Mouse (Mus musculus) hindbrain, embryonic 13.5 days (tissue): Measurements from ENCODE around the gene Rpl37. TPM values are rescaled to one million over a fixed set of nuclear protein-coding genes. Genes with fewer than 3 reads are reported as not detected.

Experiments used
- ATAC-seq: fragments of 200-750 bp; cut with Nextera tagmentation; 2 replicates; pipeline ENCODE4 v1.8.0; 2017; ENCODE audit warnings: moderate TSS enrichment; ENCODE audit not compliant: low FRiP score
- H3K27ac ChIP-seq: fragments of 300-500 bp; sonication (generic); 2 replicates; pipeline ENCODE4 v1.5.1; 2015; ENCODE audit warnings: inconsistent platforms, mild to moderate bottlenecking, moderate library complexity
- H3K27me3 ChIP-seq: fragments of 300-500 bp; sonication (generic); 2 replicates; pipeline ENCODE4 v1.6.1; 2015; ENCODE audit warnings: mild to moderate bottlenecking, inconsistent platforms
- H3K36me3 ChIP-seq: fragments of 300-500 bp; sonication (generic); 2 replicates; pipeline ENCODE4 v1.6.1; 2015; ENCODE audit warnings: mild to moderate bottlenecking, inconsistent platforms
- H3K4me1 ChIP-seq: fragments of 300-500 bp; sonication (generic); replicated peaks from 2 replicates; pipeline ENCODE4 v1.6.1; 2015; ENCODE audit warnings: inconsistent platforms
- H3K4me2 ChIP-seq: fragments of 300-500 bp; sonication (generic); 2 replicates; pipeline ENCODE4 v1.6.1; 2015; ENCODE audit warnings: inconsistent platforms, mild to moderate bottlenecking, moderate library complexity
- H3K4me3 ChIP-seq: fragments of 300-500 bp; sonication (generic); 2 replicates; pipeline ENCODE4 v1.5.1; 2015; ENCODE audit warnings: mild to moderate bottlenecking, inconsistent platforms
- H3K9ac ChIP-seq: fragments of 300-500 bp; sonication (generic); 2 replicates; pipeline ENCODE4 v1.6.1; 2015; ENCODE audit warnings: mild to moderate bottlenecking, inconsistent platforms
- H3K9me3 ChIP-seq: fragments of 300-500 bp; sonication (generic); 2 replicates; pipeline ENCODE4 v1.6.1; 2016; ENCODE audit warnings: inconsistent platforms
- WGBS: fragments of 180-500 bp; shearing (Covaris S2); methylation state at CpG from one replicate; pipeline ENCODE4 v1.1.7; 2015; 5-methylcytosine and 5-hydroxymethylcytosine counted together
- polyA plus RNA-seq: library from polyadenylated mRNA; unstranded; fragments of >200 nt; fragmentation: Nextera tagmentation; extraction: Ambion mirVana; gene quantifications from 2 replicates; pipeline ENCODE4 v1.2.1, GENCODE M21; 2015

Gene Rpl37
- polyA plus RNA-seq, 1 experiment from 2014 or later = 444 TPM

GRCm38 (mm10) chr15:5142714-5143113, 26.3 kb downstream of the Rpl37 start:
- no peaks in the 10 kb centered on the region for H3K9me3 ChIP-seq
- no peak overlapping the region for H3K9ac ChIP-seq
- no peak for ATAC-seq
- peak overlapping the region; percentile 67; the same call in 1 of the 2 replicates for H3K4me2 ChIP-seq
- no peaks in the 10 kb centered on the region for H3K27me3 ChIP-seq
- no peaks in the 10 kb centered on the region for H3K36me3 ChIP-seq
- H3K4me3 ChIP-seq = no peak overlapping the region
- H3K4me1 ChIP-seq = peaks cover 14% of the 10 kb centered on the region
- no peak overlapping the region for H3K27ac ChIP-seq
- 74% methylated on average over 5 of the region's 5 CpGs for WGBS

- Histone ChIP-seq H3K36me3 (no peaks in the 10 kb centered on the region), H3K9ac (peak within 1 kb of the TSS; percentile 89), H3K4me3 (peak within 1 kb of the TSS; percentile 82), H3K4me1 (peaks cover 14% of the 10 kb centered on the region), H3K9me3 (no peaks in the 10 kb centered on the region), H3K27ac (peak within 1 kb of the TSS; percentile 94), H3K4me2 (peak within 1 kb of the TSS; percentile 67), H3K27me3 (no peaks in the 10 kb centered on the region)
- WGBS = 2% methylated on average over 58 of the region's 80 CpGs
- ATAC-seq = peak; percentile 95
Observed at GRCm38 (mm10) chr15:5143361-5144020, 27.0 kb downstream of the Rpl37 start, which contains the start of gene Prkaa1. Gene Prkaa1, plus strand, starts transcription at chr15:5143861.

- peaks cover 16% of the 10 kb centered on the region for H3K4me1 ChIP-seq
- 3% methylated on average over 46 of the region's 61 CpGs for WGBS
- H3K27me3 ChIP-seq = no peaks in the 10 kb centered on the region
- H3K36me3 ChIP-seq = no peaks in the 10 kb centered on the region
- no peaks in the 10 kb centered on the region for H3K9me3 ChIP-seq
- ATAC-seq = peak; percentile 94
- peak overlapping the region; percentile 67 for H3K4me2 ChIP-seq
- peak overlapping the region; percentile 82 for H3K4me3 ChIP-seq
- H3K9ac ChIP-seq = peak overlapping the region; percentile 89
- peak overlapping the region; percentile 94 for H3K27ac ChIP-seq
Observed at GRCm38 (mm10) chr15:5144021-5144778, 27.8 kb downstream of the Rpl37 start.

DNA sequence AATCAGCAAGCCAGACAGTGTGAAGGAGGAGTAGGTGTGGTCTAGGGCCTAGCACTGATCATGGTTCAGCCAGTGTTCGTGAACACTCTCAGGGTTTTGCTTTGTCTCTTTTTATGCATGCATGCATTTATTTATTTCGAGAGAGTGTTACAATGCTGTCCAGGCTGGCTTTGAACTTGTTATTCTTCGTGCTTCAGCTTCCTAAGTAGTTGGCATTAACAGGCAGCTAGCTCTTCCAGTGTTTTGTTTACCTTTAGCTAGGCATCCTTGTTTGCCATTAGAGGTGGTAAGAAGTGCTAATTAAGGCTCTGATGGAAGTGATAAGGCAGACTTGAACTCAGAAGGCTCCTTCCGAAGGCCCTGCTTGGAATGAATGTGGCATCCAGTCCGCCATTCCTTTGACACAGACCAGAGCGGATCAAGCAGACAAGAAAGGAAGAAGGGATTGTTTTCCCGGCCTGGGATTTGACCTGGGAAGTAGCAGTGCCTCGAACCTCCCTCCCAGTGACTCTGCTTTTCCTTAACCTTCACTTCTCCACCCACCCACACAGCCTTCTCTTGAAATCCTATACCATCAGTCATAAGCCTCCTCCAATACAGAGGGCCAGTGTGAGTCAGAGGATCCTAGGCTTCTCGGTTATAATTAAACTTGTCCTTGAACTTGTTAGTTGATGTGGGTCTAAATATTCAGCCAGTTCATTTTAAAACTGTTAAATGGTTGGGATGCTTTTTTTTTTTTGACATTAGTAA, 28.9 kb downstream of the Rpl37 start:
- H3K36me3 ChIP-seq = no peaks in the 10 kb centered on the region
- H3K4me2 ChIP-seq = peak overlapping the region; percentile 67
- 50% methylated on average over 9 of the region's 9 CpGs for WGBS
- H3K4me3 ChIP-seq = peak overlapping the region; percentile 82
- no peak overlapping the region for H3K27ac ChIP-seq
- H3K4me1 ChIP-seq = peaks cover 19% of the 10 kb centered on the region
- H3K9ac ChIP-seq = peak overlapping the region; percentile 36
- no peak for ATAC-seq
- H3K27me3 ChIP-seq = no peaks in the 10 kb centered on the region
- H3K9me3 ChIP-seq = no peaks in the 10 kb centered on the region

GRCm38 (mm10) chr15:5149187-5149586, 32.7 kb downstream of the Rpl37 start:
- Histone ChIP-seq H3K9me3 (no peaks in the 10 kb centered on the region), H3K9ac (no peak overlapping the region), H3K4me3 (no peak overlapping the region), H3K27ac (no peak overlapping the region), H3K36me3 (no peaks in the 10 kb centered on the region), H3K4me1 (peaks cover 19% of the 10 kb centered on the region), H3K27me3 (no peaks in the 10 kb centered on the region), H3K4me2 (no peak overlapping the region)
- 80% methylated on average over 4 of the region's 4 CpGs for WGBS
- ATAC-seq = no peak

- no peak for ATAC-seq
- no peak overlapping the region for H3K27ac ChIP-seq
- WGBS = 97% methylated on average over 6 of the region's 6 CpGs
- H3K4me1 ChIP-seq = peaks cover 17% of the 10 kb centered on the region
- no peaks in the 10 kb centered on the region for H3K36me3 ChIP-seq
- H3K4me3 ChIP-seq = no peak overlapping the region
- H3K4me2 ChIP-seq = no peak overlapping the region
- H3K27me3 ChIP-seq = no peaks in the 10 kb centered on the region
- H3K9ac ChIP-seq = no peak overlapping the region
- H3K9me3 ChIP-seq = no peaks in the 10 kb centered on the region
Observed at GRCm38 (mm10) chr15:5152171-5152570, 35.7 kb downstream of the Rpl37 start.

DNA sequence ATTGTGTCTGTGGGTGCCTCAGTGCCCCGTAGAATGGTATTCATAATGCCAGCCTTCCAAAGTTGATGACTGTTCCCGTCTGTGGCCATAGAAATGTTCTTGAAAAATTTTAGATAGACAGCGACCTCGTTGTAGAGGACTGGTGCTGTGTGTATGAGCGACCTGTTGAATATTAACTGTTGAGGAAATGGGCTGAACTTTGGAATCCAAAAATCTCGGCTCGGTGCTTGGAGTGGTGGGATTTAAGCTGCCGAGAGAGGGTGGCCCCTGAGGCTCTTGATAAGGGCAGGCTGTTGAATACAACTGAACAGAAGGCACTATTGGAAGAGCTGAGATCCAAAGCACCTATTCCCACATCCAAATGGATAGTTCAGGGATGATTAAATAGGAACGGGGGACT, 38.2 kb downstream of the Rpl37 start:
- Histone ChIP-seq H3K4me3 (no peak overlapping the region), H3K27ac (no peak overlapping the region), H3K36me3 (no peaks in the 10 kb centered on the region), H3K9me3 (no peaks in the 10 kb centered on the region), H3K27me3 (no peaks in the 10 kb centered on the region), H3K9ac (no peak overlapping the region), H3K4me2 (no peak overlapping the region), H3K4me1 (peaks cover 11% of the 10 kb centered on the region)
- no peak for ATAC-seq
- 86% methylated on average over 9 of the region's 9 CpGs for WGBS

- ATAC-seq = no peak
- 69% methylated on average over 5 of the region's 5 CpGs for WGBS
- Histone ChIP-seq H3K27ac (no peak overlapping the region), H3K27me3 (no peaks in the 10 kb centered on the region), H3K9ac (no peak overlapping the region), H3K9me3 (no peaks in the 10 kb centered on the region), H3K4me2 (no peak overlapping the region), H3K36me3 (no peaks in the 10 kb centered on the region), H3K4me1 (peaks cover 11% of the 10 kb centered on the region), H3K4me3 (no peak overlapping the region)
Observed at GRCm38 (mm10) chr15:5155093-5155492, 38.6 kb downstream of the Rpl37 start.

- WGBS = 87% methylated on average over 4 of the region's 4 CpGs
- peaks cover 11% of the 10 kb centered on the region for H3K4me1 ChIP-seq
- ATAC-seq = no peak
Observed at GRCm38 (mm10) chr15:5156355-5156754, 39.9 kb downstream of the Rpl37 start.

GRCm38 (mm10) chr15:5157386-5157785, 40.9 kb downstream of the Rpl37 start:
- WGBS = 80% methylated on average over 1 of the region's 1 CpGs
- Histone ChIP-seq H3K4me3 (no peak overlapping the region), H3K27ac (no peak overlapping the region), H3K9me3 (no peaks in the 10 kb centered on the region), H3K9ac (no peak overlapping the region), H3K27me3 (no peaks in the 10 kb centered on the region), H3K4me1 (peaks cover 11% of the 10 kb centered on the region), H3K4me2 (no peak overlapping the region), H3K36me3 (peaks cover 13% of the 10 kb centered on the region)
- ATAC-seq = no peak

More at GRCm38 (mm10) chr15:5156355-5156754, 39.9 kb downstream of the Rpl37 start:
- Histone ChIP-seq H3K36me3 (peaks cover 6% of the 10 kb centered on the region), H3K27ac (no peak overlapping the region), H3K4me3 (no peak overlapping the region), H3K4me2 (no peak overlapping the region), H3K27me3 (no peaks in the 10 kb centered on the region), H3K9me3 (no peaks in the 10 kb centered on the region), H3K9ac (no peak overlapping the region)

DNA sequence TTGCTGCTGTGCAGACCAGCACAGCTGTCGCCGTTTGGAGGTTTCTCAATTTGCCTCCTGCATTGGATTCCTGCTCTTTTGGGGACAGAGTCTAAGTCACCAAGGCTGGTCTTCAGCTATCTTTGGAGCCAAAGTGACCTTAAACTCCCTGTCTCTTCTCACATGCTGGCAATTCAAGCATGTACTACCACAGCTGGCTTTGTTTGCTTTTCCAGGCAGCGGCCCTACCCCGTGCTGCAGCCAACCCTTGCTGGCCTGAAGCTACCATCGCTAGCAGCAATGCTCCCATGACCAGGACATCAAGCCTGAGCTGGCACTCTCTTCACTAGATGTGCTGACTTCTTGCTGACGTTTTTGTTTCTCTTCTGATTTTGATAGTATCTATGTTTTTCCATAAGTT, 42.4 kb downstream of the Rpl37 start:
- 79% methylated on average over 6 of the region's 6 CpGs for WGBS
- Histone ChIP-seq H3K36me3 (peaks cover 25% of the 10 kb centered on the region), H3K4me3 (no peak overlapping the region), H3K4me1 (peaks cover 11% of the 10 kb centered on the region), H3K9me3 (no peaks in the 10 kb centered on the region), H3K4me2 (no peak overlapping the region), H3K27me3 (no peaks in the 10 kb centered on the region), H3K9ac (no peak overlapping the region), H3K27ac (no peak overlapping the region)
- no peak for ATAC-seq

DNA sequence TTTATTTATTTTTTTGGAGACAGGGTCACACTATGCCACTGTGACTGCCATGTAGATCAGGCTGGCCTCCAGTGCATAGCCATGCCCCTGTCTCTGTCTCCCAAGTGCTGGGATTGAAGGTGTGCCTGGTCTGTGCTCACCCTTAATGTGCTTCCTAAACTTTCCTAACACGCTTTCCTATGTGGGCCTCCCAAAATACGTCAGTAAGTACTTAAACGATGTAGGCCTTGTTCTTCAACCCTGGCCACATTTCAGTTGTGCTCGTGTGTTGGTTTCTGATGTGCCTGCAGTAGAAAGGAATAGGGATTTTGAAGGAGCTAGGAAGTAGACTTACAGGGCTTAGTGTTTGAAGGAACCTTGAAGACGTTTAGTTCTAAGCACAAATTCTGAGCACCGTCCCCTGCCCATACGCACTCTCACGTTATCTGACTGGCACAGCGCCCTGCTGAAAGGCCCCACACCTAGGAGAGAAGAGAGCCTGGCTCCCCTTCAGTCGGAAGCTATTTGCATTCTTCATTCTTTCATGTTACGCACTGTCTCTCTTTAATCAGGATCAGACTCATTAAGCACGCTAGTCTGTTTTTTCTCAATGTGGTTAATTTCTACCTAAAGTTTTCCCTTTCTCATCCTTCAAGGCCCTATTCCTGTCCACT, 48.8 kb downstream of the Rpl37 start:
- Histone ChIP-seq H3K36me3 (peaks cover 70% of the 10 kb centered on the region), H3K27ac (no peak overlapping the region), H3K4me1 (no peaks in the 10 kb centered on the region), H3K4me3 (no peak overlapping the region), H3K4me2 (no peak overlapping the region), H3K9me3 (no peaks in the 10 kb centered on the region), H3K27me3 (no peaks in the 10 kb centered on the region), H3K9ac (no peak overlapping the region)
- WGBS = 88% methylated on average over 12 of the region's 12 CpGs
- ATAC-seq = no peak
